Mouse (Mus musculus): Measurements from ENCODE around the gene Cct5.

Gene Cct5

GRCm38 (mm10) chr15:31601646-31602374 lies at the start of gene Cct5, which contains the start of gene Fam173b:
Gene Cct5, minus strand, starts transcription at chr15:31601804.
Gene Fam173b, plus strand, starts transcription at chr15:31601852.
- DNase-seq: peak; percentile 89 to 98

GRCm38 (mm10) chr15:31650821-31651220 lies 49.2 kb upstream of the Cct5 start:
- no peak for DNase-seq

DNA sequence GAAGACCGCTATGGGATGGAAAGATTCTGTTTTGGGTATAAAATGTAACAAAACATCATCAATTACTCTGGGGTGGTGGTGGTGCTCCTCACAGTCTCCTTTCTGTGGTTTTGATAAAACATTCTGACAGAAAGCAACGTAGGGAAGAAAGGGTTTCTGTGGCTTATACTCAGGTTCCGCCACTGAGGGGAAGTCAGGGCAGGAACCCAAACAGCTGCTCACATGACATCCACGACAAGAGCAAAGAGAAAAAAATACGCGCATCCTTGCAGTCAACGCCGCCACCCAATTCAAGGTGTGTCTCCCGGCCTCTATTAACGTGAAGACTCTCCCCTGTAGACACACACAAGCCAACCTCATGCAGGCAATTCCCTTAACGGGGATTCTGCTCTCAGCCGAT lies 48.1 kb upstream of the Cct5 start:
- DNase-seq: no peak

GRCm38 (mm10) chr15:31647851-31648569 lies 46.4 kb upstream of the Cct5 start:
- DNase-seq: no peak

DNA sequence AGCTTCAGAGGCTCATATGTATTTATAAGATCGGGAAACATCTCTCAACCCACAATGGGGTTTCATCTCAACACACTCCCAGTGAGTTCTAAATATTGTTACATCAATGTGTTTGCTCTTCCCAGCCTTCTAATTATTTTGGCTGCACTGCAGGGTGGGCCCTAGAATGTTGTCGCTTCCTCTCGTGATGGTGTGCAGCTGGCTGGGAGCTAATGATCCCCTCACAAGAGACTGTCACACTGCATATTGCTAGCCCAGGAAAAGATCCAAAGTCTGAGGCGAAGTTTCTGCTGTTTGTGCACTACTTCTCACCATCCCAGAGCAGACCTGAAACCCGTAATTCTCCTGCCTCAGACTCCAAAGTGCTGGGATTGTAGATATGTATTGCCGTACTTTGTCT lies 45.6 kb upstream of the Cct5 start:
- no peak for DNase-seq

DNA sequence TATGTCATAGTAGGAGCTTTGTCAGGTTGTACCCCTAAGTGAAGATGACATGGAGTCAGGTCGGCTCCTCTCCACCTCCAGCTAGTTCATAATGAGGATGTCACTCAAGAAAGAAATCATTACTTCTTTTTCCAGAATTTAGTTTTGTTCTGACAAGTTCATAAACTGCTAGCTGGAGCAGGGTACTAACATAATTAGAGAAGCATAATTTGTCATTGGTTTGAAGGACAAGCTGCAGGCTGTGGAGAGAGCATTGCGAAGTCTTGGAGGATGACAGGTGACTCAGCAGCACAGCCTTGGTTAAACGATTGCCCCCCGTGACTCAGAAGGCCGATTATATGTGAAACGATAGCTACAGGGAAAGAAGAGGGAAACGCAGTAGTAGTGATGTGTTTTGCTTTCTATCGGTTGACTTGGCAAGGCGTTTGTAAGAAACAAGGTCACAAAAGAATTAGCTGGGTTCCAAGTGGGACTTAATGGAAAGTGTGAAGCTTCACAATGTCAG lies 34.5 kb upstream of the Cct5 start:
- no peak for DNase-seq

- DNase-seq: no peak
These were observed 33.0 kb upstream of the Cct5 start for GRCm38 (mm10) chr15:31634582-31634981.

DNA sequence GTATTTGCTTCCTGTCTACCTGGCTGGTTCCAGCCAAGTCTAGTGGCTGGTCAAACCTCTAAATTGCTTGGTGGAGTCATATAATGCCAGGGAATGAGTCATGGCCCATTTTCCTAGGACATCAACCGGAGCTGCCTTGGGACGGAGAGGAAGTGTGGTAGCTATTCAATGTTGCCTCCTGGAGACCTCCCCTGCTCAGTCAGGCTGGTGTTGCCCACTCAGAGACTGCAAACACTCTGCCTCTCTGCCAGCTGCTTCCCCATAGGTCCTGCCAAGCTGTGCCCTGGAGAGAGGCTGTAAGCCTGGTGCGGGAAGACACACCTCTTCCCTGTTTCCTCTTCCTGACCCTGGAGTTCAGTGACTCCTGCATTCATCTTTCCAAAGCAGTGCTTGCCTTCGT lies 30.9 kb upstream of the Cct5 start:
- DNase-seq: no peak

- no peak for DNase-seq
These were observed 29.8 kb upstream of the Cct5 start for GRCm38 (mm10) chr15:31631396-31631858.

- no peak for DNase-seq
These were observed 28.0 kb upstream of the Cct5 start for GRCm38 (mm10) chr15:31629556-31629955.

DNA sequence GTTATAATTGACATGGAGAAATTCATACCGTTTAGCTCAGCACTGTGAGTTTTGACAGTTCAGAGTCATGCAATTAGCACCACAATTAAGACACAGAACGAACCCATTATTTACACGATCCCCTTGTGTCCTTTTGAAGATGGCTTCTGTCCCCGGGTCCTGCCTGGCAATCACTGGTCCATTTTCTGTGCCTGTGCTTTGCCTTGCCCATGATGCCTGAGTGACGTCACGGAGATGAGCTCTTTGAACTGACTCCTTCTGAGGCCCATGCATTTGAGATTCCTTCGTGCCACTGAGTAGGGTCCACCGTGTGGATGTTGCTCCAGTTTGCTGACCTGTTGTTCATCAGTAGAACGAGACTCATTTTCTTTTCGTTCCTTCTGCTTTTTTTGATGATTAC lies 26.6 kb upstream of the Cct5 start:
- no peak for DNase-seq

- DNase-seq: no peak
These were observed 25.9 kb upstream of the Cct5 start for GRCm38 (mm10) chr15:31627277-31628154.

DNA sequence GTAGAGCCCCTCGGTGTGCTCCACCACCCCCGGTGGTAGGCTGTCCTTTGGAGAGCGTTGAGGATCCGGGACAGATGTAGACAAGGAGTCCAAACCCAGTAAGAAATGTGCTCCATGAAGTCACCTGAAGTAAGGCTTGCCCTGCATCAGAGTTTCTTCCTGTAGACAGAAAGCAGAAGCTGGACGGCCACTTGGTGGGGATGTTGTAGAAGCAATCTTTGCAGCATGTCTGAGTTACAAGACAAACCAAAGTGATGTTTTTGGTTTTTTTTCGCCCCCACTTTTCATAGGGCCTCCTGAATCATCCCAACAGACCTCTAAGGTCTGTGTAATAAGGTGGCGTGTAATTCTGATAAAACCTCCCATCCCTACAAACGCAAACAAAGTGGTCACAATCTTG lies 17.9 kb upstream of the Cct5 start:
- DNase-seq: no peak

DNA sequence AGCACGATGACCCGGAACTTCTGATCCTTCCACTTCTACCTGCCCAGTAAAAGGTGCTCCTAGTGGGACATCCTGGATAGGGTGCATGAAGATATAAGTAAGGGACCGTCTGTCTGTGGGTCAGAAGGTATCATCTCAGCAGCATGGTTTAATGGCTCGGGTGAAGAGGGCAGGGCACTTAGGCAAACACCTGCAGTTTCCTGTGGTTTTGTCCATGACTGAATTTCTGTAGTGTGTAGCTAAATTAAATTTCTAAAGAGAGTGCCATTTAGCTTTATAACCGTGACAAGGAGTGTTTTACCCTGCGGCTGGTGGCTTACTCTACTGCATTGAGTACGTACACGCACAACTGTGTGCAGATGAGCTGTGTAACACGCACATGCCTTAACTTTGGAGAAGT lies 15.7 kb upstream of the Cct5 start:
- no peak for DNase-seq

- DNase-seq: no peak
These were observed 13.1 kb upstream of the Cct5 start for GRCm38 (mm10) chr15:31614666-31615065.

GRCm38 (mm10) chr15:31613826-31614453 lies 12.3 kb upstream of the Cct5 start:
- DNase-seq: no peak

- no peak for DNase-seq
These were observed 10.4 kb upstream of the Cct5 start for GRCm38 (mm10) chr15:31611976-31612375.

DNA sequence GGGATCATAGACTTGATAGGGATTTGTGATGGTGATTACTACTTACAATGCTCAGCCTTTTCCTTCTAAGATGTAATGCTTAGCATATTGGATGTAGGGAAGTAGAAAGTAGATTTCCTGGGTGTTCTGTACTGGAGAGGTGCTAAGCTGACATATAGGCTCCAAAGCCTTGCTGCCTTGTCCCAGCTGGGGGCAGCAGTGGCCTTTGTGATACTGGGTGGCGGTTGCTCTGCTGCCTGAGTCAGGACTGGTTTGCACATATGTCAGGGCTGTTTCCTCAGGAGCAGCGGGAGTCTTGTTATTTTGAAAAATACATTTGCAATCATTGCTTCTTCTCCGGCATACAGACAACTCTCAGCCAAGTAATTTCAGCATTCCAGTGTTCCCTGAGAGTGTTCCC lies 9.4 kb upstream of the Cct5 start:
- peak; percentile 29 to 32 for DNase-seq

DNA sequence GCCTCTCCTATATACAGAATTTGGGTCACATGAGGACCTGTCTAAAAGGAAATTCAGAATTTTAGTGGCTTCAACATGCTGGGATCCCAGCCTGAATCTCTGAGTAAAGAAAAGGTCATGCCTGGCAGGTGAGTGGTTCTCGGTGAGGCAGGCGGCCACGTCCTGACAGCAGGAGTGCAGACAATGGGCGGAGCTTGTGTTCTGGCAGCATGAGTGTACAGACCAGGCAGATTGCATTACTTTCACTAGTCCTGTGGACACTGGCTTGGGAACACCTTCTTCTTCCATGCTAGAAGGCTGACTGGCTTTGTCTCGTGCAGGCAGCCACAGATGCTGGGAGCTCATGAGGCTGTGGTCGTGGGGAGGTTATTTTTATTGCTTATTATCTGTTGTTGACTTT lies 5.2 kb upstream of the Cct5 start:
- DNase-seq: peak; percentile 22 to 24

GRCm38 (mm10) chr15:31603113-31603512 lies 1.5 kb upstream of the Cct5 start:
- peak; percentile 32 to 35 for DNase-seq

DNA sequence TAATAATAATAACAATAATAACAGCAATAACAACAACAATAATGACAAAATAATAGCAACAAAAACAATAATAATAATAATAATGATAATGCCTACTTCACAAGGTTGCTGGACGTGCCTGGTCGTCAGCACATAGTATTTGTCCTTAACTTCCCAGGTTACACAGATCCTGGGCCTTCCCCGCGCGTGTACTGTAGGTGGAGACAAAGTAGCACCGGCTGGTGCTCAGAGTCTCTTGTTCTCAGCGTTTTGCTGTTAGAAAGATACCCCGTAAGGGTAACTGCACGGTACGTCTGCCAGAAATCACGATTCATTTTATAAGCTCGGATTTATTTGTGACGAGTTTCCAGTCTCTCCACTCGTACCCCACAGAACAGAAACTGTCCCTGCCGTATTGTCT lies 822 bp upstream of the Cct5 start:
- DNase-seq: peak; percentile 71 to 73

DNA sequence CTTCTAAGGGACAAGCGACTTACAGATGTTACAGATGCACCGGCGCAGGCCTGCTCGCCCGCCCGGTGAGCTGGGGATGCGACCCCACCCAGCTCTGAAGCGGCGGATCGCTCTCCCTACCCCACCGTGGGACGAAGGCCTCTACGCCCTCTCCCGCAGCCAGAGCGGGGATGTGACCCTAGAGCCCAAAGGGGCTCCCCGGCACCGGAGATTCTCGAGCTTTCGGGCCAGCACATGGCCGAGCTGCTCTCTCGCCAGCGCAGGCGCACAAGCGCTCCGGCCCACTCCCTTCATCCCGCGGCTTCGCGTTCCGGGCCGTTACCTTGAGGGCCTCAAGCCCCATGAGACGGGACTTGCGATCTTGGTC lies 342 bp downstream of the Cct5 start:
- no peak for DNase-seq

DNA sequence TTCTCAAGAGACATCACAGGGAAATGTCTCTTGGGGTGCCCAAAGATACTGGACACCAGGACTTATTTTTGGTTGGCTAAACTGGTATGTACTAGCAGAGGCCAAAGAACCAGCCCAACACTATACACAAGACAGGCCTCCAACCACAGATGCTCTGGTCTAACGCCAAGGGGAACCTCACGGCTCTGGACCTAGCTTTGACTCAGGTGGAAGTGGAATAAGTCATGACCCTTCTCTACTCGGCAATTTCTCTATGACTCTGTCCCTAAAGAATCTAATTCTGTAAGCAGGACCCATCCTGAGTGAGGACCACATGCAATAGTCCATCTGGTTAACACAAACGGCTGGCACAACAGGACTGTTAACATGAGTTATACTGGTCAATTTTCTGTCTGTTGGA lies 1.8 kb downstream of the Cct5 start:
- no peak for DNase-seq
